Mouse (Mus musculus) C2C12 (cell line): ENCODE measurements around the gene Fxn. TPM values are rescaled to one million over a fixed set of nuclear protein-coding genes. Genes with fewer than 3 reads are reported as not detected.

Experiments used
- H3K27me3 ChIP-seq: one replicate; pipeline ENCODE4 v1.6.1; 2011; ENCODE audit not compliant: control insufficient read depth, insufficient read depth, insufficient read length
- H3K36me3 ChIP-seq: one replicate; pipeline ENCODE4 v1.6.1; 2011; ENCODE audit not compliant: control insufficient read depth, insufficient read depth
- H3K4me3 ChIP-seq: one replicate; pipeline ENCODE4 v1.5.1; 2011; ENCODE audit warnings: mild to moderate bottlenecking, control low read depth; ENCODE audit not compliant: poor library complexity, insufficient read depth, severe bottlenecking
- H3K79me2 ChIP-seq: one replicate; pipeline ENCODE4 v1.6.1; 2011; ENCODE audit not compliant: control insufficient read depth, insufficient read depth
- H3K79me3 ChIP-seq: one replicate; pipeline ENCODE4 v1.6.1; 2011; ENCODE audit warnings: low read depth, control low read depth
- H3ac ChIP-seq: one replicate; pipeline ENCODE3; 2011; ENCODE audit warnings: low read depth; ENCODE audit not compliant: control insufficient read depth, insufficient read length
- CEBPB ChIP-seq: IDR thresholded peaks from one replicate; pipeline ENCODE4 v1.6.1; 2011; ENCODE audit warnings: low read depth, mild to moderate bottlenecking, control low read depth, moderate library complexity
- CTCF ChIP-seq: IDR thresholded peaks from one replicate; pipeline ENCODE4 v1.5.1; 2011; ENCODE audit not compliant: control insufficient read depth, insufficient read depth, insufficient read length
- FOSL1 ChIP-seq: IDR thresholded peaks from one replicate; pipeline ENCODE4 v1.8.0; 2011; ENCODE audit warnings: mild to moderate bottlenecking, low read length; ENCODE audit not compliant: poor library complexity, insufficient read depth, severe bottlenecking
- MAX ChIP-seq: IDR thresholded peaks from one replicate; pipeline ENCODE4 v1.6.1; 2011; ENCODE audit warnings: mild to moderate bottlenecking, control low read depth
- MYOD1 ChIP-seq: IDR thresholded peaks from one replicate; pipeline ENCODE4 v1.6.1; 2011; ENCODE audit warnings: low read depth; ENCODE audit not compliant: control insufficient read depth, insufficient read length
- MYOG ChIP-seq: IDR thresholded peaks from one replicate; pipeline ENCODE4 v1.6.1; 2011; ENCODE audit not compliant: control insufficient read depth, insufficient read length; ENCODE audit errors: extremely low read depth
- USF1 ChIP-seq: IDR thresholded peaks from one replicate; pipeline ENCODE4 v1.6.1; 2011; ENCODE audit warnings: low read depth, mild to moderate bottlenecking, control low read depth, moderate library complexity
- polyA plus RNA-seq: library from polyadenylated mRNA; unstranded; fragments of >200 nt; fragmentation: generic; extraction: Trizol; gene quantifications from one replicate; pipeline ENCODE4 v1.2.1, GENCODE M21; 2012; ENCODE audit warnings: missing spikeins

The Fxn gene
- polyA plus RNA-seq, 1 experiment: 34.1 TPM

GRCm38 (mm10) chr19:24306351-24306750, 25.9 kb upstream of the Fxn start:
- Histone ChIP-seq H3K79me2 (no peaks in the 10 kb centered on the region), H3K27me3 (peaks cover 7% of the 10 kb centered on the region), H3ac (no peak overlapping the region), H3K4me3 (no peak overlapping the region), H3K79me3 (no peaks in the 10 kb centered on the region), H3K36me3 (no peaks in the 10 kb centered on the region)
- TF ChIP-seq CTCF (no peak), MAX (no peak), USF1 (no peak), MYOG (no peak), MYOD1 (no peak), FOSL1 (no peak), CEBPB (no peak)

GRCm38 (mm10) chr19:24302198-24302597, 21.8 kb upstream of the Fxn start:
- Histone ChIP-seq H3K4me3 (no peak overlapping the region), H3ac (no peak overlapping the region), H3K27me3 (no peaks in the 10 kb centered on the region), H3K79me3 (no peaks in the 10 kb centered on the region), H3K79me2 (no peaks in the 10 kb centered on the region), H3K36me3 (no peaks in the 10 kb centered on the region)
- TF ChIP-seq USF1: no peak
- TF ChIP-seq MAX: no peak
- no peak for TF ChIP-seq CEBPB
- TF ChIP-seq FOSL1: no peak
- no peak for TF ChIP-seq MYOD1
- TF ChIP-seq CTCF: no peak
- TF ChIP-seq MYOG: no peak

GRCm38 (mm10) chr19:24301768-24302148, 21.4 kb upstream of the Fxn start:
- H3K36me3 ChIP-seq: no peaks in the 10 kb centered on the region
- no peak for TF ChIP-seq MYOG
- no peak for TF ChIP-seq FOSL1
- H3K79me2 ChIP-seq: no peaks in the 10 kb centered on the region
- no peaks in the 10 kb centered on the region for H3K27me3 ChIP-seq
- H3K79me3 ChIP-seq: no peaks in the 10 kb centered on the region
- H3ac ChIP-seq: no peak overlapping the region
- H3K4me3 ChIP-seq: no peak overlapping the region

GRCm38 (mm10) chr19:24300994-24301767, 20.8 kb upstream of the Fxn start:
- TF ChIP-seq MYOG (no peak), USF1 (no peak), CTCF (peak; percentile 7), MYOD1 (no peak)
- no peaks in the 10 kb centered on the region for H3K79me3 ChIP-seq
- no peaks in the 10 kb centered on the region for H3K27me3 ChIP-seq
- H3K36me3 ChIP-seq: no peaks in the 10 kb centered on the region
- no peak overlapping the region for H3K4me3 ChIP-seq
- no peaks in the 10 kb centered on the region for H3K79me2 ChIP-seq
- no peak overlapping the region for H3ac ChIP-seq

- H3K79me2 ChIP-seq: no peaks in the 10 kb centered on the region
- no peaks in the 10 kb centered on the region for H3K79me3 ChIP-seq
- TF ChIP-seq USF1 (no peak), MAX (no peak), CTCF (no peak), MYOG (no peak), FOSL1 (no peak), CEBPB (no peak), MYOD1 (no peak)
- no peaks in the 10 kb centered on the region for H3K36me3 ChIP-seq
- no peak overlapping the region for H3K4me3 ChIP-seq
- peaks cover 4% of the 10 kb centered on the region for H3K27me3 ChIP-seq
- H3ac ChIP-seq: no peak overlapping the region
Measured at GRCm38 (mm10) chr19:24293537-24293936, 13.1 kb upstream of the Fxn start.

GRCm38 (mm10) chr19:24284187-24284586, 3.8 kb upstream of the Fxn start:
- Histone ChIP-seq H3K27me3 (no peaks in the 10 kb centered on the region), H3K4me3 (no peak overlapping the region), H3K36me3 (no peaks in the 10 kb centered on the region), H3K79me2 (peaks cover 7% of the 10 kb centered on the region), H3ac (no peak overlapping the region), H3K79me3 (no peaks in the 10 kb centered on the region)
- no peak for TF ChIP-seq FOSL1
- TF ChIP-seq CTCF: peak; percentile 33
